Mouse (Mus musculus): ENCODE data around the gene U2af1.

DNA sequence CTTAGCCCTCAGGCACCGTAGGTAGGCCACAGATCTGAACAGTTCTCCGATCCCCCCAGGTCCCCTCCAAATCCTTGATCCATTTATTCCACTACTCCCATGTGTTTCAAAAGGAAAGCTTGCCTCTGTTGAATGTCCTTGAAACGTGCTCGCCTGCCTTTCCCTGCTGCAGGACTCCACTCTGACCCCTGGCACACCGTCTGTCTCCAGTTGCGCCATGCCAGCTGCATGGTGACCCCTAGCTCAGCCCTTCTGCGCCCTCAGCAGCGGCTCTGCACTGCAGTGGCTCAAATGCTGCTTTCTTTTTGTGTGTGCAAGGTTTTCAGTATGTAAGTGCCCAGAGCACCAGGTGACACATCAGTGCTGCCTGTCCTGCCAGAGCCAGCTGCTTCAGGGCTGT lies 60.1 kb downstream of the U2af1 start:
- TF ChIP-seq TAL1 (IDR thresholded peaks at IDR 0.05; ENCODE audit: low read length) = no peak
- TF ChIP-seq GATA1 (IDR thresholded peaks at IDR 0.05; ENCODE audit: low read length) = no peak

Measured in erythroblast, embryonic 14.5 days (primary cell).